In the genomic region with DNA sequence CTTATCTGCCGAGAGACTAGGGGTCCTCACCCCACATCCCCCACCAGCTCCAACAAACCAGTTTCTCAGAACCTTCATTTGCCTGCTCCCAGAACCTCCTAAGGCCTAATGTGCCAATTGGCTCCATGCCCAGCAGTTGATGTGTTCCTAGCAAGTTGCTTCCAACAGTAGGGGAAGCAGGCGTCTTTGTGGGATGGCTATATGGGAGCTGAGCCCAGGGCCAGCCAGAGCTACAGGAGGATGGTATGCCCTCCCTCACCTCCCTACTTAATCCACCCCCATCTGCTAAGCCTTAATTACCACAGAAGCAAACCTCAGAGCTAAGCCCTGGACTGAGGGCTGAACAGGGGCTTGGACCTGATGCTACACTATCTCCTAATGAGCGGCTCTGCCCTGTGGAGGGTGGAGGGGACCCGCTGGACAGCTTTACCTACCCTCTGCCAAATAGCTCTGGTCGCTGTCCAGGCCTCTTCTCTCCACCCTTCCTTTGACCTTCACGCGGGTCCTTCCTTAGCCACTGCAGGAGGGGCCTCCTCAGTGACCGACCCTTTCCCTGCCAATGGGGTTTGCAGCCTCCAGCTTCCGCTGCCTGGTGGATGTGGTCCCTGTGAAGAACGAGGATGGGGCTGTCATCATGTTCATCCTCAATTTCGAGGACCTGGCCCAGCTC, we compare ENCODE assay signal across 11 mouse cellular contexts. TPM values are rescaled to one million over a fixed set of nuclear protein-coding genes. Genes with fewer than 3 reads are reported as not detected.
DNase-seq lines count a peak whose midpoint lies in the region; ATAC-seq and TF ChIP-seq lines count a peak whose summit lies in the region.
"Had no signal": no experiment of that assay in that cellular context is flagged by ENCODE, and none has a peak within 500 bp of the region (broad histone marks: within the 10 kb centered on the region; RNA-seq: fewer than 3 reads in every experiment).

No protein-coding gene starts in this region.

- H3K27ac ChIP-seq in heart, adult 2 months: no peak overlapping the region
- H3K27ac ChIP-seq in heart, embryonic 12.5 days (ENCODE audit: poor library complexity, severe bottlenecking): no peak overlapping the region
- no peak overlapping the region for H3K27ac ChIP-seq in hindbrain, embryonic 16.5 days (ENCODE audit: low read depth, low read length)
- H3K27ac ChIP-seq in liver, embryonic 12.5 days: no peak overlapping the region
- H3K27ac ChIP-seq: embryonic facial prominence, embryonic 15.5 days had no signal

- H3K36me3 ChIP-seq in heart, adult 2 months (ENCODE audit: control insufficient read depth, insufficient read depth, low read length): no peaks in the 10 kb centered on the region
- no peaks in the 10 kb centered on the region for H3K36me3 ChIP-seq in heart, embryonic 12.5 days
- no peaks in the 10 kb centered on the region for H3K36me3 ChIP-seq in hindbrain, embryonic 16.5 days (ENCODE audit: control insufficient read depth, insufficient read depth, low read length)
- H3K36me3 ChIP-seq in liver, embryonic 12.5 days: no peaks in the 10 kb centered on the region
- H3K36me3 ChIP-seq: embryonic facial prominence, embryonic 15.5 days had no signal

- H3K4me2 ChIP-seq in heart, embryonic 12.5 days: no peak overlapping the region
- no peak overlapping the region for H3K4me2 ChIP-seq in hindbrain, embryonic 16.5 days (ENCODE audit: low read length)
- no peak overlapping the region for H3K4me2 ChIP-seq in liver, embryonic 12.5 days
- H3K4me2 ChIP-seq: embryonic facial prominence, embryonic 15.5 days had no signal

- no peak for TF ChIP-seq CTCF in heart, adult 2 months (IDR thresholded peaks at IDR 0.05)

- intact Hi-C loops in heart, adult 2 months (cut with DNase I): no loop called here

- no peaks in the 10 kb centered on the region for H3K9me3 ChIP-seq in heart, embryonic 12.5 days (replicated peaks)
- H3K9me3 ChIP-seq in hindbrain, embryonic 16.5 days (ENCODE audit: control insufficient read depth, low read length): no peaks in the 10 kb centered on the region
- no peaks in the 10 kb centered on the region for H3K9me3 ChIP-seq in liver, embryonic 12.5 days (replicated peaks)
- H3K9me3 ChIP-seq: embryonic facial prominence, embryonic 15.5 days had no signal

- DNase-seq in heart, adult 2 months: peak; percentile 35 to 38
- DNase-seq in right cerebral cortex, postnatal 10 days (ENCODE audit: low spot score in 2 of 2): peak; percentile 78 to 79
- no peak for DNase-seq in right cerebral cortex, postnatal 36 days (ENCODE audit: low spot score in 2 of 2)
- peak; percentile 73 for DNase-seq in right cerebral cortex, postnatal 14 days

- H3K4me3 ChIP-seq in heart, adult 2 months: no peak overlapping the region
- no peak overlapping the region for H3K4me3 ChIP-seq in heart, embryonic 12.5 days
- H3K4me3 ChIP-seq in hindbrain, embryonic 16.5 days (ENCODE audit: low read length): no peak overlapping the region
- H3K4me3 ChIP-seq in liver, embryonic 12.5 days: no peak overlapping the region
- H3K4me3 ChIP-seq: embryonic facial prominence, embryonic 15.5 days had no signal

- 19% methylated on average over 11 of the region's 11 CpGs for WGBS in heart, adult 2 months
- 45% methylated on average over 11 of the region's 11 CpGs for WGBS in heart, embryonic 12.5 days
- WGBS in hindbrain, embryonic 16.5 days: 56% methylated on average over 11 of the region's 11 CpGs
- WGBS in liver, embryonic 12.5 days (ENCODE audit: insufficient replicate concordance): 63% methylated on average over 11 of the region's 11 CpGs

- no peak for ATAC-seq in heart, embryonic 12.5 days (ENCODE audit: insufficient number of reproducible peaks, low FRiP score)
- ATAC-seq in hindbrain, embryonic 16.5 days: peak; percentile 69
- ATAC-seq in erythroblast, adult 5-6 weeks (replicated peaks; ENCODE audit: low FRiP score, poor library complexity, severe bottlenecking): no peak
- ATAC-seq in liver, embryonic 12.5 days: no peak

- peaks cover 5% of the 10 kb centered on the region for H3K4me1 ChIP-seq in heart, adult 2 months (ENCODE audit: control insufficient read depth, insufficient read depth, low read length)
- H3K4me1 ChIP-seq in heart, embryonic 12.5 days (replicated peaks): peaks cover 8% of the 10 kb centered on the region
- H3K4me1 ChIP-seq in hindbrain, embryonic 16.5 days (ENCODE audit: control insufficient read depth, insufficient read depth, low read depth, low read length): peaks cover 8% of the 10 kb centered on the region; the same call in 1 of the 2 replicates
- no peaks in the 10 kb centered on the region for H3K4me1 ChIP-seq in liver, embryonic 12.5 days

- no peak for TF ChIP-seq EP300 in heart, adult 2 months (IDR thresholded peaks at IDR 0.05; ENCODE audit: insufficient read depth, low read depth, low read length)

- H3K9ac ChIP-seq in heart, adult 2 months (ENCODE audit: low read depth, low read length): no peak overlapping the region
- H3K9ac ChIP-seq in heart, embryonic 12.5 days: no peak overlapping the region
- H3K9ac ChIP-seq in hindbrain, embryonic 16.5 days (ENCODE audit: low read depth, low read length): no peak overlapping the region
- no peak overlapping the region for H3K9ac ChIP-seq in liver, embryonic 12.5 days
- H3K9ac ChIP-seq: embryonic facial prominence, embryonic 15.5 days had no signal

- H3K79me2 ChIP-seq in heart, adult 2 months (replicated peaks; ENCODE audit: control insufficient read depth, insufficient read depth, low read length): no peaks in the 10 kb centered on the region

- TF ChIP-seq POLR2A in heart, adult 2 months (IDR thresholded peaks at IDR 0.05; ENCODE audit: insufficient read depth, low read depth, low read length): no peak

- peaks cover 1% of the 10 kb centered on the region; the same call in 1 of the 2 replicates for H3K27me3 ChIP-seq in heart, adult 2 months (ENCODE audit: control insufficient read depth, insufficient read depth, low read length)
- peaks cover 56% of the 10 kb centered on the region for H3K27me3 ChIP-seq in heart, embryonic 12.5 days (replicated peaks)
- no peaks in the 10 kb centered on the region for H3K27me3 ChIP-seq in hindbrain, embryonic 16.5 days (replicated peaks; ENCODE audit: control insufficient read depth, insufficient read depth, low read length)
- peaks cover 96% of the 10 kb centered on the region for H3K27me3 ChIP-seq in liver, embryonic 12.5 days (replicated peaks)

RNA-seq across cellular contexts. Expression of gene Kcnh6, which starts 5.8 kb away (rescaled TPM):
- not detected for total RNA-seq in heart, adult 2 months (2021)
- polyA plus RNA-seq in heart, adult 2 months (2012; rRNA removed): 0.26 and 0.39 TPM in 2 replicates
- polyA plus RNA-seq in heart, embryonic 12.5 days (2016; fragmentation: Nextera tagmentation; extraction: Ambion mirVana): 0.19 TPM in 1 of 2 replicates, not detected in the other
- 2.7 and 3.1 TPM in 2 replicates for polyA plus RNA-seq in hindbrain, embryonic 16.5 days (2015; fragmentation: Nextera tagmentation; extraction: Ambion mirVana)
- total RNA-seq in erythroblast, adult 5-6 weeks (2015; ENCODE audit: low replicate concordance): not detected in 2 replicates
- total RNA-seq in erythroblast, adult 5-6 weeks (2017; ENCODE audit: low replicate concordance): 0.68 TPM in 1 of 2 replicates, not detected in the other
- 0.06 and 0.08 TPM in 2 replicates for polyA plus RNA-seq in liver, embryonic 12.5 days (2016; fragmentation: Nextera tagmentation; extraction: Ambion mirVana)
- polyA plus RNA-seq: Patski had no signal

RNA-seq across cellular contexts. Expression of gene Ace3, which starts 19.2 kb away (rescaled TPM):
- not detected for total RNA-seq in heart, adult 2 months (2021)
- polyA plus RNA-seq in heart, adult 2 months (2012; rRNA removed): not detected in 2 replicates
- not detected in 2 replicates for polyA plus RNA-seq in heart, embryonic 12.5 days (2016; fragmentation: Nextera tagmentation; extraction: Ambion mirVana)
- polyA plus RNA-seq in hindbrain, embryonic 16.5 days (2015; fragmentation: Nextera tagmentation; extraction: Ambion mirVana): 0.06 TPM in 1 of 2 replicates, not detected in the other
- total RNA-seq in erythroblast, adult 5-6 weeks (2015; ENCODE audit: low replicate concordance): not detected in 2 replicates
- total RNA-seq in erythroblast, adult 5-6 weeks (2017; ENCODE audit: low replicate concordance): not detected in 2 replicates
- not detected in 2 replicates for polyA plus RNA-seq in liver, embryonic 12.5 days (2016; fragmentation: Nextera tagmentation; extraction: Ambion mirVana)
- polyA plus RNA-seq: embryonic facial prominence, embryonic 15.5 days; large intestine, adult 2 months; Patski had no signal

RNA-seq across cellular contexts. Expression of gene Dcaf7, which starts 23.0 kb away (rescaled TPM):
- 10 to 100 TPM; 36.5 to 39.2 TPM for total RNA-seq in heart, adult 2 months (2021)
- 28.9 and 48.7 TPM in 2 replicates for polyA plus RNA-seq in heart, adult 2 months (2012; rRNA removed)
- 62.7 and 69.9 TPM in 2 replicates for polyA plus RNA-seq in heart, embryonic 12.5 days (2016; fragmentation: Nextera tagmentation; extraction: Ambion mirVana)
- 152 and 179 TPM in 2 replicates for polyA plus RNA-seq in hindbrain, embryonic 16.5 days (2015; fragmentation: Nextera tagmentation; extraction: Ambion mirVana)
- 20.5 and 25.9 TPM in 2 replicates for total RNA-seq in erythroblast, adult 5-6 weeks (2015; ENCODE audit: low replicate concordance)
- total RNA-seq in erythroblast, adult 5-6 weeks (2017; ENCODE audit: low replicate concordance): 20.2 and 27.3 TPM in 2 replicates
- 41.5 and 43.0 TPM in 2 replicates for polyA plus RNA-seq in liver, embryonic 12.5 days (2016; fragmentation: Nextera tagmentation; extraction: Ambion mirVana)

RNA-seq across cellular contexts. Expression of gene Ace, which starts 45.9 kb away (rescaled TPM):
- total RNA-seq in heart, adult 2 months (2021): 10 to 100 TPM; 18.8 to 23.7 TPM
- polyA plus RNA-seq in heart, adult 2 months (2012; rRNA removed): 34.4 and 42.1 TPM in 2 replicates
- 1.00 and 1.3 TPM in 2 replicates for polyA plus RNA-seq in heart, embryonic 12.5 days (2016; fragmentation: Nextera tagmentation; extraction: Ambion mirVana)
- 8.6 and 9.9 TPM in 2 replicates for polyA plus RNA-seq in hindbrain, embryonic 16.5 days (2015; fragmentation: Nextera tagmentation; extraction: Ambion mirVana)
- total RNA-seq in erythroblast, adult 5-6 weeks (2015; ENCODE audit: low replicate concordance): 0.96 and 7.3 TPM in 2 replicates
- total RNA-seq in erythroblast, adult 5-6 weeks (2017; ENCODE audit: low replicate concordance): 2.3 and 5.3 TPM in 2 replicates
- 0.07 TPM in 2 replicates for polyA plus RNA-seq in liver, embryonic 12.5 days (2016; fragmentation: Nextera tagmentation; extraction: Ambion mirVana)

RNA-seq across cellular contexts. Expression of gene Taco1, which starts 52.2 kb away (rescaled TPM):
- total RNA-seq in heart, adult 2 months (2021): 10 to 100 TPM; 56.4 to 59.6 TPM
- 32.8 and 45.3 TPM in 2 replicates for polyA plus RNA-seq in heart, adult 2 months (2012; rRNA removed)
- 9.0 and 11.8 TPM in 2 replicates for polyA plus RNA-seq in heart, embryonic 12.5 days (2016; fragmentation: Nextera tagmentation; extraction: Ambion mirVana)
- polyA plus RNA-seq in hindbrain, embryonic 16.5 days (2015; fragmentation: Nextera tagmentation; extraction: Ambion mirVana): 7.4 and 7.8 TPM in 2 replicates
- total RNA-seq in erythroblast, adult 5-6 weeks (2015; ENCODE audit: low replicate concordance): 1.2 and 1.9 TPM in 2 replicates
- 0.17 and 8.5 TPM in 2 replicates for total RNA-seq in erythroblast, adult 5-6 weeks (2017; ENCODE audit: low replicate concordance)
- polyA plus RNA-seq in liver, embryonic 12.5 days (2016; fragmentation: Nextera tagmentation; extraction: Ambion mirVana): 9.6 and 10.6 TPM in 2 replicates

Comparison
In these comparisons a context has a peak if more than half of its experiments do, and no peak if none do; other contexts are left out.
1. DNase-seq: peak in heart, adult 2 months (2 of 2), right cerebral cortex, postnatal 10 days (2 of 2) and right cerebral cortex, postnatal 14 days (single experiment); none in right cerebral cortex, postnatal 36 days (0 of 2).